Mouse (Mus musculus) ES-E14 (cell line): ENCODE results near the gene Arid5b. TPM values are rescaled to one million over a fixed set of nuclear protein-coding genes. Genes with fewer than 3 reads are reported as not detected.

Experiments used
- DNase-seq: peaks from one replicate; pipeline ENCODE4 v3.0.0-alpha.2; 2013; ENCODE audit warnings: low read depth, low spot score
- H3K27ac ChIP-seq: 2 replicates; pipeline ENCODE4 v1.5.1; 2012; ENCODE audit warnings: low read depth, mild to moderate bottlenecking, low read length, moderate library complexity, mixed read lengths; ENCODE audit not compliant: poor library complexity, insufficient read depth, severe bottlenecking
- H3K36me3 ChIP-seq: 2 replicates; pipeline ENCODE4 v1.6.1; 2012; ENCODE audit warnings: mild to moderate bottlenecking, low read length, moderate library complexity, mixed read lengths; ENCODE audit not compliant: control insufficient read depth, poor library complexity, insufficient read depth, severe bottlenecking
- H3K4me1 ChIP-seq, 2 experiments: fragments of 150-350 bp in 1 of 2; sonication (generic) in 1 of 2; 2 replicates each; pipeline ENCODE4 v1.6.1; 2012; ENCODE audit warnings: low read length in 2 of 2, mild to moderate bottlenecking in 1 of 2, mixed read lengths in 1 of 2; ENCODE audit not compliant: control insufficient read depth in 2 of 2, insufficient read depth in 2 of 2, poor library complexity in 1 of 2
- H3K4me3 ChIP-seq, 2 experiments: fragments of 150-350 bp in 1 of 2; sonication (generic) in 1 of 2; 2 replicates each; pipeline ENCODE4 v1.5.1; 2012; ENCODE audit warnings: low read length in 2 of 2, low read depth in 1 of 2, mild to moderate bottlenecking in 1 of 2, mixed read lengths in 1 of 2; ENCODE audit not compliant: insufficient read depth in 1 of 2, poor library complexity in 1 of 2, severe bottlenecking in 1 of 2
- H3K9ac ChIP-seq: 2 replicates; pipeline ENCODE4 v1.6.1; 2012; ENCODE audit warnings: low read depth, mild to moderate bottlenecking, low read length, mixed read lengths; ENCODE audit not compliant: poor library complexity, insufficient read depth, severe bottlenecking
- H3K9me3 ChIP-seq: fragments of 150-350 bp; sonication (generic); 2 replicates; pipeline ENCODE4 v1.6.1; 2012; ENCODE audit warnings: low read depth, mild to moderate bottlenecking, low read length; ENCODE audit not compliant: control insufficient read depth, insufficient read depth
- CHD2 ChIP-seq: IDR thresholded peaks from 2 replicates; pipeline ENCODE4 v1.6.1; 2014; ENCODE audit warnings: mild to moderate bottlenecking, low read depth, low read length, inconsistent platforms
- HCFC1 ChIP-seq: IDR thresholded peaks from 2 replicates; pipeline ENCODE4 v1.6.1; 2012; ENCODE audit warnings: low read length, inconsistent platforms, borderline replicate concordance; ENCODE audit not compliant: insufficient read depth
- MAFK ChIP-seq: IDR thresholded peaks from 2 replicates; pipeline ENCODE4 v1.6.1; 2014; ENCODE audit warnings: mild to moderate bottlenecking, low read depth, low read length, inconsistent platforms; ENCODE audit not compliant: insufficient read depth
- ZC3H11A ChIP-seq: IDR thresholded peaks from 2 replicates; pipeline ENCODE4 v1.6.1; 2012; ENCODE audit warnings: low read depth, mild to moderate bottlenecking, inconsistent platforms, low read length, borderline replicate concordance
- ZNF384 ChIP-seq: IDR thresholded peaks from 2 replicates; pipeline ENCODE4 v1.6.1; 2012; ENCODE audit warnings: low read depth, low read length, inconsistent platforms
- in situ Hi-C, 2 experiments: fragments of 600-800 bp; cut with MboI; formaldehyde crosslinking; loops; one replicate each; pipeline ENCODE4 v1.15.1; 2025; ENCODE audit warnings: low sequenced_read_pairs in 2 of 2, inconsistent platforms in 1 of 2; ENCODE audit not compliant: unreplicated experiment in 2 of 2
- total RNA-seq: library from RNA; depleted of rRNA; stranded (reverse); fragments of 300-350 nt; gene quantifications from 2 replicates; pipeline ENCODE4 v1.2.3, GENCODE M21; 2012

Arid5b gene
- total RNA-seq, 1 experiment: 26.2 TPM

- Histone ChIP-seq H3K27ac (no peak overlapping the region), H3K9ac (no peak overlapping the region; the same call in 1 of the 2 replicates), H3K36me3 (peaks cover 35% of the 10 kb centered on the region), H3K4me1 (peaks cover 12 to 18% of the 10 kb centered on the region in 2 experiments), H3K4me3 (no peak overlapping the region), H3K9me3 (no peaks in the 10 kb centered on the region)
- in situ Hi-C loops: no loop called here
- TF ChIP-seq HCFC1: no peak
- no peak for TF ChIP-seq ZC3H11A
- TF ChIP-seq ZNF384: no peak
- TF ChIP-seq MAFK: no peak
- no peak for TF ChIP-seq CHD2
- DNase-seq: no peak
These were observed 150.1 kb downstream of the Arid5b start for GRCm38 (mm10) chr10:68128441-68128848.

GRCm38 (mm10) chr10:68127604-68128256, 150.8 kb downstream of the Arid5b start:
- no peak overlapping the region for H3K9ac ChIP-seq
- peaks cover 12 to 17% of the 10 kb centered on the region in 2 experiments for H3K4me1 ChIP-seq
- TF ChIP-seq MAFK (no peak), HCFC1 (no peak), ZC3H11A (no peak), CHD2 (no peak), ZNF384 (no peak)
- H3K36me3 ChIP-seq: peaks cover 28% of the 10 kb centered on the region
- H3K4me3 ChIP-seq: no peak overlapping the region
- H3K27ac ChIP-seq: no peak overlapping the region
- H3K9me3 ChIP-seq: no peaks in the 10 kb centered on the region
- DNase-seq: no peak
- in situ Hi-C loops: no loop called here

GRCm38 (mm10) chr10:68127104-68127503, 151.4 kb downstream of the Arid5b start:
- Histone ChIP-seq H3K36me3 (peaks cover 22% of the 10 kb centered on the region), H3K9me3 (no peaks in the 10 kb centered on the region), H3K27ac (no peak overlapping the region), H3K4me1 (peaks cover 11 to 13% of the 10 kb centered on the region in 2 experiments), H3K4me3 (no peak overlapping the region), H3K9ac (no peak overlapping the region)
- DNase-seq: no peak
- TF ChIP-seq MAFK: no peak
- no peak for TF ChIP-seq ZC3H11A
- TF ChIP-seq HCFC1: no peak
- no peak for TF ChIP-seq ZNF384
- TF ChIP-seq CHD2: no peak
- in situ Hi-C loops: no loop called here

- no peak for DNase-seq
- H3K36me3 ChIP-seq: peaks cover 21% of the 10 kb centered on the region
These were observed 152.0 kb downstream of the Arid5b start for GRCm38 (mm10) chr10:68126551-68126950.

More at GRCm38 (mm10) chr10:68126551-68126950, 152.0 kb downstream of the Arid5b start:
- Histone ChIP-seq H3K4me3 (no peak overlapping the region), H3K4me1 (peaks cover 10 to 11% of the 10 kb centered on the region in 2 experiments), H3K27ac (no peak overlapping the region), H3K9me3 (no peaks in the 10 kb centered on the region), H3K9ac (no peak overlapping the region)
- TF ChIP-seq ZC3H11A: no peak
- no peak for TF ChIP-seq CHD2
- no peak for TF ChIP-seq HCFC1
- TF ChIP-seq MAFK: no peak
- TF ChIP-seq ZNF384: no peak
- in situ Hi-C loops: no loop called here
